Mouse (Mus musculus) frontal cortex, adult (tissue): ENCODE data around the gene Itga3.
A peak's percentile ranks its signal among the peaks of the same experiment; 100 is the strongest.
"Not testable (repeated sequence)": the region's sequence is repeated elsewhere in the genome, so short reads cannot be mapped to it uniquely, and the experiment has no call there.

ENCODE experiments used
- ATAC-seq: cut with Nextera tagmentation; 2 replicates; pipeline ENCODE4 v1.9.2; 2017; ENCODE audit warnings: mild to moderate bottlenecking, moderate library complexity, mixed read lengths; ENCODE audit not compliant: low TSS enrichment

Gene Itga3

DNA sequence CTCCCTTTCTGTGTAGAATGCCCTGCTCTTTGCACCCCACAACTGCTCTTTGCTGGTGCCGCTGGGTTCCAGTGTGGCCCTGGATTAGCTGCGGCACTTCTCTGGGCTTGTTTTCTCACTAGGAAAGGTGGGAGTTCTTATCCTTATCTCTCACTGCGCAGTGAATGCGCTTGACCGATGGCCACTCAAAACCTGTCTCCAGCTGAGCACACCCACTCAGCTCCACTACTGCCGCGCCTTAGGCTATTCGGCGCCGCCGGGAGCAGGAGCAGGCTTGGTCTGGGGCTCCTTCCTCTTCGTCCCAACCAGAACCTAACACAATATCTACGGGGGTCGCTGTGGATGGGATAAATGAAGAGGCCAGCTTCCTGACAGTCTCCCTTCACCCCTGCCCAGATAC lies 43.0 kb downstream of the Itga3 start:
- ATAC-seq: no peak

DNA sequence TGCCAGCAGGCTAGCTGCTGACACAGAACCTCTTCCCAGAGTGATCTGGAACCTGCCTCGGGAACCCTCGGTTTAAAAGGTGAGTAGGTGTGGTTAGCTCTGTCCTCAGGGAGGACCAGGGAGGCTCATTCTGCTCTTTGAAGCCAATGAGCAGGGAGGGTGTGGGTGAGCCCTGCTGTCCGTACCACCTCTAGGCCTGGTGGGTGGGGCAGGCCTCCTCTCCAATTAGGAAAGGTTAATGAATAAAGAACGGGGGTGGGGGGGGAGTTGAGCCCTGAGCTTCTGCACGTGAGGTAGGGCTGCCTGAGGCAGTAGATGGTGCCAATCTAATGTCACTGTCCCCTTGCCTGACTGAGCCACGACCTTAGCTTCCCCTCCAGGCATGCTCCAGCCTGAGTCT lies 43.7 kb downstream of the Itga3 start:
- ATAC-seq: no peak

DNA sequence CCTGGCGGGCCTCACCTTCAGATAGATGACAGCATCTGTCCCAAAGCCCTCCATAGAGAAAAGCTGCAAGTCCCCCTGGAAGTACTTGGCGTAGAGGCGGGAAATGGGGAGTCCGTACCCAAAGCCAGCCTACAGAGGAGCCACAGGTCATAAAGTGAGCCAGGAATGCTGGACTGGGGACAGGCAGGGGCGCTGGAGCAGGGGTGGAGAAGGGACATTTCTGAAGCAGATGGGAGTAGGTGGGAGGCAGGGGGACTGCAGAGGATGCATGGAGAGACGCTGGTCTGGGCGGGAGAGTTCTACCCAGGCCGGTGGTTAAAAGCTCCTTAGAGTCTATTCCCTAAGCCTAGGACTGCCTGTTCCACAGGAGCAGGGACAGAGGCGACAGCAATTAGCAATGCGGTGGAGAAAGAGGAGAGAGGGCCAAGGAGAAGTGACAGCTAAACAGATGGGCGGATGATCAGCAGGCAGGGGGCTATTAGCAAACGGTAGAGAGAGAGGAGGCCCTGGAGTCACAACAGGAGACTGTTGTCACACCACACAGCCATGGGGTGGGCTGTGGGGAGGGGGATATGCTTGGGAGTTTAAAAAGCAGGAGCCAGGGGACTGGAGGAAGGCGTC lies 48.6 kb downstream of the Itga3 start:
- ATAC-seq: no peak

DNA sequence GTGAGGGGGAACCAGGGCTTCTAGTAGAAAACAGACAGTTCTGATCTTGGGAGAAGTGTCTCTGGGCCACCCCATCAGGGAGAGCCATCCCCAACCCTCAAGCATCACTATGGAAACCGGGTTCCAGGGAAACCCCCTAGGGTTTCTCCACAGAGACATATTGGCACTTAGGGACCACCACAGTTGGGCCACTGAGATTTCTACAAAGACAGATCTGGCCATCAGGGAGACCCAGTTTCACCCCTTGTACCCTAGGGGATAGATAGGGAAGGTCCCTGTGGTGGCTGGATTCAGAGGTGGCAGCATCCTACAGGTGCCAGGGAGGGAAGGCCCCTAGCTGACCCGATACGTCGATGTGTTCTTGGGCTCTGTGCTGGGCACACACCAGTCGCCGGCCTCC lies 49.8 kb downstream of the Itga3 start:
- ATAC-seq: no peak

DNA sequence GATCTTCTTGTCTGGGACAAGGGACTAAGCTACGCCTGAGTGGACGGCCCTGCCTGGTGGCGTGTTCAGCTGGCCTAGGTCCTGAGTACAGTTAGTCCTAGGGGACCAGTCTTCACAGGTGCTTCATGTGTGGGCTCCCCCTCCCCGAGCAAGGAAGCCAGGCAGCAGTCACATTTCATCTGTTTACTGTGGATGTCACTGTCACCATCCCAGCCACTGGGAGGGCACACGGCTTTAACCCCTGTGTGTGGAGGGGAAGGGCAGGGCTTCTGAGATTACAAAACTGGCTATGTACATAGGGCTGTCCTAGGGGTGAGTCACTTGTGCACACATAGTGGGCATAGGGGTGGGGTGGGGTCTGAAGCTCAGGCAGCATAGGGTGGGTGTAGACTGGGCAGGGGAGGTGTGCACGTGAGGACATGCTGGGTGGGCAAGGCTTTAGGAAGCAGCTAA lies 50.5 kb downstream of the Itga3 start:
- ATAC-seq: no peak

DNA sequence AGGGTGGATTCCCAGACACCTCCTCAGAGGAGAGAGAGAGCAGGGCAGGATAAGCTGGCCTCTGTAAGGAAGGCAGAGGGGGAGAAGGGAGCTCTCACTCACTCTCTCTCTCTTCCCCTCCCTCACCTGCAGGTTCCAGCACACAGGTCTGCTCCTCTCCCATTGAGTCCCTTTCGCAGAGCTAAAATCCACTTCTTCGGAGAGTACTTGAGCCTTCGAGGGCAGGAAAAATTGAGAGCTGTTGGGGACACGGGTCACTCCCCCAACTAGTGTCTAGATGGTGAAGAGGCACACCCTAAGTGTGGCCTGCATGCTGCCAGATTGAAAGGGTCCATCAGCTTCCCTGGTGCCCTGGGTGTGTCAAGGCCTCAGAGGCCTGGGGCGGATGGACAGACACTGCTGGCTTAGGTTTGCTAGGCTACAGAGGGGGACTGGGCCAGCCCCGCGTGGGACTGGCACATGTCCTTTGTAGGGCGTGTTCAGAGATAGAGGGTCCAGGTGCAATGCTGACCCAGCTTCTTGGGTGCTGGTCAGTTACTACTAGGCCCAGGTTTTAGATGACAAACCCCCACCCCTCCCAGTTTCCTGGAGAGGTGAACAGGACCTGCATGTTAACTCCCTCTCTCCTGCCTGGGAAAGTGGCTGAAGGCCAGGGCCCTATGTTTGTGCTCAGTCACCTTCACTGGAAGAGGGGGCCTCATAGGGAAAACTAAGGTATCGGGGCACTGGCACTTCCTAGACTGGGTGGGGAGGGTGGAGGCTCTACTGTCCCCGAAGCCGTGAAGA lies 51.2 kb downstream of the Itga3 start:
- ATAC-seq: no peak

DNA sequence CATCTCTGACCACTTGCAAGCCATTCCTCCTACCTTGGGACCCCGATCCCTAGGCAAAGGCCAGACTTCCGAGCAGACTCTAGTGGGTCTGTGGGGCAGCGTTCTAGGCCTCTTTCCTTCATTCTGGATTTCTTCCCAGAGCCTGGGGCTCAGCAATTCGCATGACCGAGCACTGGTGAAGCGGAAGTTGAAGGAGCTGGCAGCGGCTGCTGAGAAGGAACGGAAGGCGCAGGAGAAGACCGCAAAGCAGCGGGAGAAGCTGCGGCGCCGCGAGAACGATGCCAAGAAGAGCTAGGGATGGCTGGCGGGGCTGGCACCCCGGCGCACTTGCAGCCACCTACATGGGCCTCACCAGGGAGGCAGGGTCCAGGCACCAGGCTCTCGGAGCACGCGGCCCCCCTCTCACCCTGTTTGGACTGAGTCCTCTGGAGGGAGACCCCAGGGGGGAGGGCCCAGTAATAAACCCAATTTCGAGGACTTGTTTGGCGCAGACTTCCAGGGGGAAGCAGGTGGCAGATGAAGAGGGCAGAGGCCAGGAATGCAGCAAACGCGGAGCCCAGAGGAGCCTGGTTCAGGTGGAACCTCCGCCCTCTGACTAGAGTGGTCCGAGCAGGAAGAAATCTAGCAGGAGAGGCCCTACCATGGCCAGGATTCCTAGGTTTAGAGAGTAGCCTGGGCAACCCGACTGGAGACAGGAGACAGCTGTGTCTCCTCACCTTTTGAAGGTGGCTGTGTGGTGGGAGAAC lies 52.0 kb downstream of the Itga3 start:
- ATAC-seq: peak; percentile 36; the same call in 1 of the 2 replicates

DNA sequence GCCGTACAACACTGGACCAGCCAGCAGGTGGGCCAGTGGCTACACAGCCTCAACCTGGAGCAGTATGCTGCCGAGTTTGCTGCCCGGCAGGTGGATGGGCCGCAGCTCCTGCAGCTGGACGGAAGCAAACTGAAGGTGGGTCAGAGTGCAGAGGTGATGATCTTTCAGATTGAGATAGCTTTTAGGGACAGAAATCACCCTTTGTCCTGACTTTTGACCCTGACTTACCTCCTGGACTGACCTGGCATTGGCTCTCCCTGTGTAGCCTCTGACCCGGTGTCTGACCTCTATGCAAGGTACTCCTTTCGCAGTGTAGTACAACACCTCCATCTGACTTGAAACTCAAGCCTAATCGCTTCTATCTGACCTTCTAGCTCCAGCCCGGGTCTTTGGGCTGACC lies 53.1 kb downstream of the Itga3 start:
- no peak for ATAC-seq

DNA sequence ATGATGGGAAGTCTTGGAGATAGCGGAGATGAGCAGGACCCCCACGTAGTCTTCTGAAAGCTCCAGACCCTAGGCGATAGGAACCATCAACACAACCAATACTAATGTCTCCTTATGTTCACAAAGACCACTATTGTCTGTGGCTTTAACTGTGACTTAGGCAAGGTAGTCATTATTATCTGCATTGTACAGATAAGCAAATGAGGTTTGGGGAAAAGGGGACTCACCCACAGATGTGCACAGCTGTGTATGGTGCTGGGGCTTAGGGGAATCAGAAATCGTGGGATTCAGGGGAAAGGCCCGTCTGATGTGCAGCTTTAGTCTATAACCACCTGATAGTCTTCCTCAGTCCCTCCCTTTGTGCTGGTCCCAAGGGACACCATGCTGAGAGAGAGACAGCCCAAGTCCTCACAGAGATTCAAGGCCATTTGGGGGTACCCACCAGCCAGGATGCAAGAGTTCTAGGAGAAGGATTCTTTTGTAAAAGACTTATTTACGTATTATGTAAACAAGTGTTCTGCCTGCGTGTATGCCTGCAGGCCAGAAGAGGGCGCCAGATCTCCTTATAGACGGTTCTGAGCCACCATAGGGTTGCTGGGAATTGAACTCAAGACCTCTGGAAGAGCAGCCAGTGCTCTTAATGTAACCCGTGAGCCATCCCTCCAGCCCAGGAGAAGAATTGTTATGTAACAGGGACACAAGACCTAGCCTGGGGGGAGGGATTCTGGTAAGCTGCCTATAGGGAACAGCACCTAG lies 54.2 kb downstream of the Itga3 start:
- no peak for ATAC-seq

DNA sequence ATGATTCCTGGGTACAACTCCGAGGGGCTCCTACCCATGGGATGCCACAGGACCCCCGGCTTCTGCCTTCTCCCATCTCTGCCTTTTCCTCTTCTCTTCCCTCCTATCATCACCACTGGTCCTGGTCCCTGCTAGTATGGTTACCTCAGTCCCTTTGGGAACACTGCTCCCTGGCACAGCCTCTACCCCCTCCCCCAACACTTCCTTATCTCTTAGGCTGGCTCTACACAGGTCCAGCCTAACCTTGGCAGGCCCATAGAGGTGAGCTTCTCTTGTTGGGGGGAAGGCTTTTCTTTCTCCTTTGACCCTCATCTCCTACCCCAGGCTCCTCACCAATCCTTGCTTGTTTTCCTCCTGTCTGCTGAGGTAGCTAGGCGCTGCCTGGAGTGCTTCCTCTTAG lies 61.1 kb downstream of the Itga3 start:
- no peak for ATAC-seq

DNA sequence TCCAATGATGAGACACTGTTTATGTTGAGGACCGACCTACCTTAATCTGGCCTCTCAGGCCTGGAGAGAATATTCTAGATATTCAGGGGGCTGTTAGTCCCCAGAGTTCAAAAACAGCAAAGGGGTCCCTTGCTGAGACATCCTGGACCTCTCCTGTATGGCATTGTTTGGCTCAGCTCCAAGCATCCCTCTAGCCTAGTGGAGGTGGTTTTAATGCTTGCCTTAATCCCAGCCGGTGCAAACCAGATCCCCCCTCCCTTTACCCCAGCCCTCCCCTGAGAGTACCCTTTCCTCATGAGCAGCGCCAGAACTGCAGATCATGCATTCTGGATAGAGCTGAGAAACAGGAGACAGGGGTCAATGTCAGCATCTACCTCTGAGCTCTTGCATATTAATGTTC lies 64.1 kb downstream of the Itga3 start:
- ATAC-seq: no peak

DNA sequence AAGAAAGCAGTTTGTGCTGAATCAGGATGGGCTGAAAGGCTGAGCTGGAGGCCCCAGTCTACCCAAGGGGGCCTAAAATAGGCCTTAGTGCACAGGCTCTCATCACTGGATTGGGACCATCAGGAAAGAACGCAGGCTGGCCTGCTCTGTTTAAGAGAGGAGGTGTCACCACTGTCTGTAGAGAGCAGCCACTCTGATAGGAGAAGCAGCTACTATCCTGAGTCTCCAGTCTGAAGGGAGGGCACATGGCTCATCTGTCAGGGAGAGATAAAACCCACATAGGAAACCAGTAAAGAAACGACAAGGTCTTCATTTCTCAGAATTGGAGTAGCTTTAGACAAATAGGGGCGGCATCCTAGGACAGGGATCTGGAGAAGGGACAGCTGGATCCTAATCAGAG lies 64.5 kb downstream of the Itga3 start:
- ATAC-seq: no peak

DNA sequence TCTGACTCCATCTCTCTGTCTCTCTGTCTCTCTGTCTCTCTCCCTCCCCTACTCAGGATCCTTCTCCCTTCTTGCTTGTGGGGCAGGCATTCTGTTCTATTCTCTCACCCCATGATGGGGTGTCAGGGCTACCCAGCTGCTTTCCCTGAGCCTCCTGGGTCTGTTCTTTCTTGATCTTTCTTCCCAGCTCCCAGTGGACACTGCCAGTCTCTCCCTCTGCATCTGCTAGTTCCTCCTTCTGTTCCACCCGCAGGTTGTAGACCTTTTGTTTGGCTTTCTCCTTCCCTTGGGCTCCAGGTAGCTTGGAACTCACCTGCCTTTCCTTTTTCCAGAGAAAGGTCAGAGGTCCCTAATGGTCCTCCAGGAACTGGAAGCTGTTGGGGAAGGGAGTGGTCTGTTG lies 65.2 kb downstream of the Itga3 start:
- ATAC-seq: no peak

DNA sequence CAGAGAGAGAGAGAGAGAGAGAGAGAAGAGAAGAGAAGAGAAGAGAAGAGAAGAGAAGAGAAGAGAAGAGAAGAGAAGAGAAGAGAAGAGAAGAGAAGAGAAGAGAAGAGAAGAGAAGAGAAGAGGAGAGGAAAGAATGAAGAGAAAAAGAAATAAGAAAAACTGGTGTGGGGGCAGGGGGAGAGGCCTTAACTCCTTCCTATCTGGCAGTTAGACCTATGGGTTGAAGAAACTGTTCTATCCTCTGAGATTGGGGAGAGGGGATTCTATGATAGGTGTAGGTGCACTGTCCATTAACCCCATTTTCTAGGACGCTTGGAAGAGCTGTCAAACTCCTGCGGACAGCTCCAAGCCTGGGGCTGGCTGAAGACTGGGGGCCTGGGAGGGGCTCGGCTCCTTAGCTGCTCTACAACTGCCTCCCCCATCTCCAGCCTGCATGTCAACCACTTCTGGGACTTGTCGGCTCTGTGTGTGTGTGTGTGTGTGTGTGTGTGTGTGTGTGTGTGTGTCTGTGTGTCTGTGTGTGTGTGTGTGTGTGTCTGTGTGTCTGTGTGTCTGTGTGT lies 65.7 kb downstream of the Itga3 start:
- not testable (repeated sequence) for ATAC-seq

DNA sequence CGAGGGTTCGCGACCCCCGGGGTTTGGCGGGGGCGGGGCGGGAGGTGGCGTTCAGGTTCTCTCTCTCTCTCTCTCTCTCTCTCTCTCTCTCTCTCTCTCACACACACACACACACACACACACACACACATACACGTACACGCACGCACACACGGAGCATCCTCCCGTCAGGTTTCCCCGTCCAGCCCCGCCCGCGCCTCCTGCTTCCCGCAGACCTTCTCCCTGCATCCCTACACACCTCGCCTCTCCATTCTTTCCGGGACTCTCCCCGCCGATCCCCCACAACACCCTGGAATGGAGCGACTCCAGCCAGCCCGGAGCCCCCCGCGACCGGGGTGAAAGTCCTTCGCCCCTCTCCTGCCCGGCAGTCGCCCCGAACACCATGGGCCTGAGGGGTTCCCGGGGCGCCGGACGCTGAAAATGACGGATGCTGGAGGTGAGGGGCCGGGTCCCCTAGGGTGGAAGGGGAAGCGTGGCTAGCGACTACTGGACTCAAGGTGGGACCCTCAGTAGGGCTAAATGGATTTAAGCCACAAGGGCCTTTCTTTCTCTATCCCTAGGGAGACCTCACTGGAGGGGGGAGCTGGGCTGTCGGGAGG lies 66.4 kb downstream of the Itga3 start:
- 0 out of 2 replicates have a peak, but pooled peaks have one; percentile 24 for ATAC-seq

DNA sequence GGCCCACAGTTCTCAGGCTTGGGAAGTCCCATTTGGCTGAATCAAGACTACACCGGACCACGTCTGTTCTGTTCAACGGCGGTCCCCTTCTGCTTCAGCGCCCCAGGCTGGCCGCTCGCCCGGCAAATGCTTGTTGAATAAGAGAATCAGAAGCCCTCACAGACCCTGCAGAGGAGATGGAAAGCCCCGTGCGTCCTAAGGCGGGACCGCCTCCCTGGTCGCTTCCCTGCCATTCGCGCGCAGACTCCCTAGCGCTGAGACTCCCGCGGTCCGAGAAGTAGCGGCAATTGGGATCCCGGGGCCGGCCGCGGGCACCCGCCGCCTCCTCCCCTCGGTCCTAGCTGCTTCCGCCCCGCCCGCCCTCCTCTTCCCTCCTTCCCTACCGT lies 67.0 kb downstream of the Itga3 start, which contains the start of gene Samd14:
Samd14 (plus strand) TSS at position 251 of the 386 bp plus-strand sequence.
- 0 out of 2 replicates have a peak, but pooled peaks have one; percentile 22 for ATAC-seq

DNA sequence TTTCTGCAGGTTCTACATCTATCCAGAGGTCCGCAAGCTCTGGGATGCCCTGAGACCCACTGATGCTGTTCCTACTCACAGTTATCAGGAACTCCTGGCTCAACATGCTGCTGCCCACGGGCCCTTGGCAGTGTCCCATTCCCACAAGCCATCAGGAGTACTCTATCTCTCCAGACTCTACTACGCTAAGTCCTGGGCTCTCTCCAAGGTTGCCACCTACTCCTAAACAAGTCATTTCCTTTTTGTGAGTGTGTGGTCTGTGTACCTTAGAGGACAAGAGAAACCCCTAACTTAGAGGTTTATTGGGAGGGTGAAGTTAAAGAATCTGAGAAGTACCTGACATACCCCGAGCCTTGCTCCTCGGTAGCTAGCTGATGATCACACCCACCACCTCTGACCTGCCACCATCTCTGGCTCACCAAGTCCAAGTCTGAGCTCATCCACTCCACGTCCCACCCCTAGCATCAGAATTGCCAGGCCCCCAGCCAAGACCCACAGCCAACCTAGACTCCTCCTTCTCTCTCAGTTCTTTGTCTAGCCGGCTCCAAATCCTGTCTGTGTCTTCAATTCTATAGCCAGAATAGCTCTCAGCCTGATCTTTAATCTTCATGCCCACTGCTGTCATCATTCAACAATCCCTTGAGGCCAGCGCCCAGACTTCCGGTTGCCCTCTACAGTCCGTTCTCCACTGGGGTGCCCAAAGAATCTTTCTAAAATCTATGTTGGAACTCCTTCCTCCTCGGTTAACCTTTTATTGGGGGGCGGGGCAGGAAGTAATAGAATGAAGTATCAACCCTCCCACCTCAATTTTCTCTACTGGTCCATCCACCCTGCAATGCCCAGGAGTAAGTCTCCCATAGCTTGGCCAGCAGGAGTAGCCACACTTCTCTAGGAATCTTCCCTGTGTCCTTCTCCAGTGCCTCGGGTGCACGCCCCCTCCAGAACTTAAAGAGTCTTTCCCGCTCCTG lies 67.7 kb downstream of the Itga3 start:
- no peak for ATAC-seq

DNA sequence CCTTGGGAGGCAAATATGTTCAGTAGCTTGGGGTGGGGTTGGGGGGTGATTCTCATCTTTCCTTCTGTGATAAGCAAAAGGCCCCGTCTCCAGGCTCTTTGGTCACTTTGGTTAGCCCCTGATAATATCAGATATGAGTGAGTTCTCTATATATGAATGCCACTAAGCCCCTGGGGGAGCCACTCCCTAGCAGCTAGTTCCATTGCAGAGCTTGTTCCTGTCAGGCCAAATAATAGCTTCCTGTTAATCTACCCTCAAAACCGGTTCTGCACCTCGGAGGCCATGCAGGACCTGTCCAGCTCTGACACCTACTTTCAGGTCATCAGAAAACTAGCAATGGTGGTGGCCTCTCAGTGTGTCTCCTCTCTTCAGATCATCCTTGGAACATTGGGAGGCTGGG lies 69.2 kb downstream of the Itga3 start:
- ATAC-seq: no peak

DNA sequence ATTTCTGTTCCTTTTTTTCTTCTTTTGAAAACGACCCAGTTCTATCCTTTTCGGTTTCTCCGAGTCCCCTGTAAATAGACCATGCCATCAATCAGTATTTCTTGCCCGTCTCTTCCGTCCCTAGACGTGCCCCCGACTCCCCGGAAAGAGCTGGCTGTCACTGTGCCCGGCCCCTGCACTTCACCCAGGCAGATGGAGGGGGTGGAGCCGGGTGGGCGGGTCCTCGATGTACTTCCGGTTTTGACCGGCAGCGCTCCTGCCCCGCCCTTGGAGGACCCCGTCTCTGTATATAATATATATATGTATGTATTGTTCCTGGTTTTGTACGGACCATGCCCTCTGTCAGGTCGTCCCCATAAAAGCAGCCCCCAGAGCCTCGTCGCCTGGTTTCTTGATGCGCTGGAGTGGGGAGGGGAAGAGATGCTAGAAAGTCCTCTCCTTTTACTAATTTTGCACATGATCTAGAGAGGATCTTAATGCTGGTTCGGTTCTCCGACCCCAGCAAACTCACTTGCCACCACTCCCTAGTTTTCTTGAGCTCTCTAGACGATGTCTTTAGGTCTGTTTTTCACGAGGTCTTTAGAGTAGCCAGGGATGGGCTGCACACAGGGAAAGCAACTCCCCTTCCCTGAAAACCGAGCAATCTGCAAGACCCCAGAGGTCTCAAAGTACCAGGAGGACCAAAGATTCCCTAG lies 69.9 kb downstream of the Itga3 start:
- ATAC-seq: 0 out of 2 replicates have a peak, but pooled peaks have one; percentile 17
